Mouse (Mus musculus) lung, postnatal 4 days (tissue): ENCODE measurements around the gene Nop16.

ENCODE experiments used
- DNase-seq, 2 experiments: peaks; one replicate each; pipeline ENCODE4 v3.0.0; 2021

Gene Nop16

GRCm38 (mm10) chr13:54596107-54596690 is 6.3 kb upstream of the Nop16 start:
- DNase-seq: no peak

- peak in 1 of 2 experiments; percentile 29 for DNase-seq
Observed at GRCm38 (mm10) chr13:54593617-54594016, 3.7 kb upstream of the Nop16 start.

DNA sequence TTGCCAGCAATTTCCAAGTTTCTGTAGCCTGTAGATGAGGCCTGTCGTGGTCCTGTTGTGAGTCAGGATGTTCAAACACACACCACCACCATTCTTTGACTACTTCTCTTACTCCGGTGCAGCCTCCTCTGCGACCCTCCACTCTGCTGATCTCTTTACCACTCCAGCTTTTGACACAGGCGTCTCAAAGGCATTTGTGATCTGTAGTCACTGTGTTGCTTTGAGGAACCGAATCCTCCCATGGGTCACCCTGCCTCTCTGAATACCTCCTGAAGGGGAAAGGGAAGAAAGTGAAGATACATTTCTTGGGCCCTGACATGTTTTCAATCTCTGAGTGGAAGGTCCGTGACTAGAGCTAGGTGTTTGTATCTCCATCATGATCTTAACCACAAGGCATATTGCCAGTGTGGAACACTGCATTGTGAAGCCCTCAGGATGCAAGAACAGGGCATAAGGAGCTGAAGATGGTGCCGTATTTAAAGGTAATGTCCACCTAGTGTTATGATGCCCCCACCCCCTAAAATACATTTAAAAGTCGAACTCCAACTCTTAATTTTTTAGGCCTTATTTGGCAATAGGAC is 2.0 kb upstream of the Nop16 start:
- no peak for DNase-seq

DNA sequence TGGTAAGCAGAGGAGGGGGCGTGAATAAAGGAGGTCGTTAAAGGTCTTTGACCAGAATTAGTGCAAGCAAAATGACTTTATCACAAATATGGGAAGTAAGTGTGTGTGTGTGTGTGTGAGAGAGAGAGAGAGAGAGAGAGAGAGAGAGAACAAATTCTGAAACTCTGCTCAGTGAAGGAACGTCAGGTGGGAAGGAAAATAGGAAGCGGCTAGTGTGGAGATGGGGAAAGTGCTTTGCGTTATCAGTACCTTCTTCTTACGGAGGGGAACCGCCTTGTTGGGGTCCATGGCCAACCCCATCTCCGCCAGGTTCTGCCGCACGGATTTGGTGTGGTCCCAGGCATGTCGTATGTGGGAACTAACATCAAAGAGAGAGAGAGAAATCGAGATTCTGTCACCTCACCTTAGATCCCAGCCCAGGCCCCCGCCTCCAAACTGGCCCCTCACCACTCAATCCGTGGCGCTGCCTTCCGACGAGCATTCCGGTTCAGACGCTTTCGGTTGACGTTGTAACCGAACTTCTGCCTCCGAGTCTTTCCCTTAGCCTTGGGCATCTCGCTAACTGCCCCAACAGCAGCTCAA is 385 bp downstream of the Nop16 start:
- DNase-seq: no peak

DNA sequence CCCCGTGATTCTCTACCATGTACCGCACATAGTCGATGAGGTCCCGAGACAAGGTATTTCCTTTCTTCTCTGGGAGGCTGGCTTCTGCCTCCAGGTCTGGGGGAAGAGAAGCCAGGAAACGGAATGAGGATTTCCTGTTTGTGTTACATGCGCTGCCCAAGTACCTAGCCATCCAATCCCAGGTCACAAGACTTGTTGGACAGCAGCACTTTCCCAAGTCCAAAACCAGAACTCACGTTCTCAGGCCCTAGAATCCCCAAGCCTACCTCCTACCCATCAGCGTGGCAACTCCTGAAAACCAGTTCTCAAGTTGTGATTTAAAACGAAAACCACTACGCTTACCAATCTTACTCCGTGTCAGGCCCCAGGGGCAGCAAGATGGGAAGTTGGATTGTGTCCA is 4.1 kb downstream of the Nop16 start:
- no peak for DNase-seq

DNA sequence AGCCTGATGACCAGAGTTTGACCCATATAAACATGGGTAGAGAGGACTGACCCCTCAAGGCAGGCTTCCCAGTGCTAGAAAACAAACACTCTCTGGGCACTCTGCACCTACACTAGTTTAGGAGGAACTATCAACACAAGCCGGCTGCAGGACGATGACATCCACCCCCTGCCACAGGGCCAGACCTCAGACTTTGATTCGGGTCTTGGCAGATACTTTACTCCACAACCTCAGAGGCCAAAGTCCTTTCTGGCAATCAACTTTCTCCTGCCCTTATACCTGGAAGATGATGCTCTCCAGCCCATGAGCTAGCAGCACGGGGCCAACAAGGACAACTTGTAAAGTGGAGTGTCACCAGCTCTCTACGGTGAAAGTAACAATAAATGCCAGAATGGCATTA is 7.0 kb downstream of the Nop16 start:
- DNase-seq: no peak

DNA sequence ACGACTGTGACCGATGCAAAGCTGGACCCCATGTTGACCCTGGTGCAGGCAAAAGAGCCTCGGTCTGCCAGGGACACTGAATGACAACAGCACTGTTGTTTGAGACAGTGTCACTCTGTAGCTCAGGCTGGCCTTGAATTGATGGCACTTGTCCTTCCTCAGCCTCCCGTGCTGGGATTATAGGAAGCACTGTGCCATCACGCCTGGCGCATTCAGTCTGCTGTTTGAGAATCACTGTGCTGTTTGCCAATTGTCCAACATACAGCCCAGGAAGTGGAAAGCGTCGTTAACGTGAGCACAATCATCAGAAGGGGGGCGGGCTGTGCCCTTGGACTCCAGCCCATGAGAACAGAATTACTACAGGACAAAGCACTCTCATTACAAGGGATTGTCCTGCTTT is 7.8 kb downstream of the Nop16 start:
- no peak for DNase-seq

- no peak for DNase-seq
Observed at GRCm38 (mm10) chr13:54581385-54581784, 8.5 kb downstream of the Nop16 start.

- peak; percentile 33 to 38 for DNase-seq
Observed at GRCm38 (mm10) chr13:54577652-54578507, 12.0 kb downstream of the Nop16 start.

DNA sequence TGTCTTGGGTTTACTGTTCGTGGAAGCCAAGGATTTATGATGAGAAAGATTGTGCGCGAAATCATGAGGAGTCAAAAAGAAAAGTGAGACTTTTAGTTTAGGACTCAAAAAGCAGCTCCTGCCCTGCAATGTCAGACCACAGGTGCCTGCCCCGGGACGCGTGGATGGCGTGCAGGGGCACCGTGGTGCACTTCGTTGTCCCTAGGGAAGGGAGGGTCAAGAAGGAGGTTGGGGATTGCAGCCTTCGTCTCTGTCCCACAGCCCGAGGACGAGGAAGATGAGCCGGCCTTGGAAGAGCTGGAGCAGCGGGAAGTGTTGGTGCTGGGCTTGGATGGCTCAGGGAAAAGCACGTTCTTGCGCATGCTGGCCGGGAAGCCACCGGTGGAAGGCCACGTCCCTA is 14.4 kb downstream of the Nop16 start:
- DNase-seq: no peak

- peak; percentile 85 to 88 for DNase-seq
Observed at GRCm38 (mm10) chr13:54574854-54575481, 14.9 kb downstream of the Nop16 start, which contains the start of gene Arl10. Gene Arl10 (plus strand): TSS chr13:54575015.

GRCm38 (mm10) chr13:54572621-54573020 is 17.3 kb downstream of the Nop16 start:
- DNase-seq: no peak

DNA sequence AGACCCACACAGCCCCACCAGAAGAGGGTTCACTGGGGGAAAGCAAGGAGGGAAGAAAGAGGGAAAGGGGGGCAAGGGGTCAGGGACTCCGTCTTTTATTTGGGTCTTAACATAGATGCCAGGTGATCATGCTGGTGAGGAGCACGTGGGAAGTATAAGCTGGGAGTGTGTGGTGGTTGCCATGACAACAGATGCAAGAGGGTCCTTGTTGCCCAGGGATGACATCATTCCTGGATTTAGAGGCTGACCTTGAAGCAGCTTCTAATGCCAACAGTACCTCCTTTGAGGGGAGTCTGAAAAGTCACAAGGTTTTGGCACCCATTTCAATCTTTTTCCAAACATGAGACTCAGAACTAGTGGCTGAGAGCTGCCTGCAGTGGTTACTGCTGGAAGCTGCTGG is 18.3 kb downstream of the Nop16 start:
- no peak for DNase-seq

- DNase-seq: no peak
Observed at GRCm38 (mm10) chr13:54570736-54571135, 19.2 kb downstream of the Nop16 start.

DNA sequence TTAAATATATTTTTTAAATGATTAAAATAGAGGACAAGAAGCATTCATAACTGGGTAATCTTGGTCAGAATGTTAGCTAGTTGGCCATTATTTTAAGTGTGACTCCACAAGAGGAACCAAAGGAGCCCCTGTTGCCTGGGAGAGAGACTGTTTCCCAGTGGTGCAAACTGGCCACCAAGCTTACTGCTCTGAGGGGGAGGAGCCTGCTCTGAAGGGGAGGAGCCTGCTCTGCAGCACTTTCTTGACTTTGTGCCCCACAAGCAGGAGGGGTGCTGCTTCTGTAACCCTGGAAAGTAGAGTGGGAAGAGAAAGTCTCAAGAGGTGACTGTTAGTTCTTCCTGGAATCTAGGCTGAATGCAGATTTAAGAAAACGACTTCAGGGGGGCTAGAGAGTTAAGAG is 20.6 kb downstream of the Nop16 start:
- no peak for DNase-seq

- DNase-seq: no peak
Observed at GRCm38 (mm10) chr13:54568380-54568779, 21.5 kb downstream of the Nop16 start.

- DNase-seq: peak; percentile 58 to 60
Observed at GRCm38 (mm10) chr13:54565594-54566345, 24.1 kb downstream of the Nop16 start.

- peak; percentile 94 to 96 for DNase-seq
Observed at GRCm38 (mm10) chr13:54565201-54565581, 24.7 kb downstream of the Nop16 start, which contains the start of gene 4833439L19Rik. Gene 4833439L19Rik (minus strand): TSS chr13:54565435.

DNA sequence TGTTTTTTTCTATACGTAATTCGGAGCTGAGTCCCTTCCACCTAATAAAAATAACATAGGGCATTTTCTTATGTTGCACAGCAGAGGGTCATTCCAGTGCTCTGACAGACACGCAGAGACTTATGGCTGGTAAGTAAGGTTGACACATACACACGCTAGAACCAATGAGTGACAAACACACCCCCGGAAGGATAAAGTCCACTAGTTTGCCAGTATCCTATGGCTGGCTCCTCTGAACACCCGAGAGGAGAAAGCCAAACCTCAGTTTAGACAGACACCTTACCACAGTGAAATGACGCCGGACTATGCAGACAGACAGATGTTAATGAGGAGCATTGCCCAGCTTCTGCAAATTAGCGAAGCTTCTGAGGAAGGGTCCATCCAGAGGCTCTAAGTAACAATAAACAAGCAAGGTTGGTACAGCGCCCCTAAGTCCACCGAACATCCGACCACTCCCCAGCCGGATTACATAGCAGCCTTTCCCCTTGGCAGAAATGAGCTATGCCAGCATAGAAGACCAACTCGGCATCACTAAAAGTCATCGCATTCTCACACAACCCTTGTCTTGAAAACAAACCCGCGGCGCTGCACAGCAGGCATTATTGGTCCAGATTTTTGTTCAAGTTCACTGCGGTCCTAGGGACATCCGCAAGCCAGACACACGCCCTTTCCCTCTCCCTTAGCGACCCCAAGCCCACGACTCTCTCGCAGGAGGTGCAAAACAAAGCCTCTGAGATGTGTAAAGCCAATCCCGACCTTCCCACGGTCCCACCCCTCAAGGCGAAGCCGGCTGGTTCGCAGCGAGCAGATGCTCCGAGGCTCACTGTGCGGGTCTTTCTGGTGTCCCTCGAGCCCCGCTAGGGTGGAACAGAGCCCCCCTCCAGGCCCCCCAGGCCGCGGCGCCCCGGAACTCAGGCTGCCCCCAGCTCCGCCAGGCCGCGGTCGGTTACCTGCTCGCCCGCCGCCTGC is 25.4 kb downstream of the Nop16 start:
- no peak for DNase-seq

DNA sequence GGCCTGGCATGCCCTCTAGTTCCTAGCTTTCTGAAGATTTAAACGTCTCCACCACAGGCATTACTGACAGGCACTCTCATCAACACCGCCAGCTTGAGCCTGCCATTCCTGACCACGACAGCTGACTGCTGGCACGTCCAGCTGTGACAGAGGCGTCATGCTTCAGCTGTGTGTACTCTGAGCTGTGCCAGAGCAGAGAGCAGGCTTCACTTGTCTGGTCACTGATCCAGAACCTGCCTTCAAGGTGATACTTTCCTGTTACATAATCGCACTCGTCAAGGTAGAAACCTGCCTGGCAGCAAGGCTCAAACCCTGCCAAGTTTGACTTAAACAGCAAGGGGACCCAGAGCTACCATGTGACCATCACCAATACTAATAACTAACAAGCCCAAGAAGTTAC is 27.3 kb downstream of the Nop16 start:
- peak in 1 of 2 experiments; percentile 29 for DNase-seq

DNA sequence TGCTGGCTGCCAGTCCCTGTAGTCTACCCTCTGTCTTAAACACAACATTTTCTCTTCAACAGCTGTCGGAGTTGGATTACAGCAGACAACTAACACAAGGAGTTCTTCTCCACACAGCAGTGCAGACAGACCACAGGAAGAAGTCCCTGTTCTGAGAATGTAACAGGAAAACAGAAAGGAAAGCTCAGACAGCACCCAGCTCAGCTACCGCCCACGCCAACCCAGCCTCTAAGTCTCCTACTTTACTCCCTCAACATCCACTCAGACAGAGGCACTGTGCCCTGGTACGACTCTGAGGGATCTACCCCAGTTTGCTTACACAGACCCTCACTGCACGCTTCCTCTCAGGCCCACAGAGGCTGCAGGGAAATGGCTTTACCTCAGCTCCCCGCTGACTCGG is 29.3 kb downstream of the Nop16 start:
- no peak for DNase-seq
